Mouse (Mus musculus): ENCODE results near the gene Mei4.

Mei4 gene

DNA sequence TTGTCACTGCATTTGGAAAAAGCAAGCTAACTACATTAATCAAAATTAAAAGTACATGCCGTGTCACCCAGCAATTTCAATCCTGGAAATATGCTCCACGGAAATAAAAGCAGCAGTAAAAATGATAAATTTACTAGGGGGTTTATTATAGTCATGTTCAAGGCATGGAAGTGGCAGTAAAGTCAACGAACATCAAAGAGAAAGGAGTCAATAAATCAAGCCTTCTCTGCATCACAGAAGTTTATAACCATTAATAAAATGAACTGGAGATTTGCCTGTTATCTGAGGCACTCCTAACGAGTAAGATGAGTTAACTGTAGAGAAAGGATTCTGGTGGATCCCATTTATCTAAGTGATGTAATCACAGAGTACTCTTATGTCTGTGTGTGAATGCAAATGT is 298.9 kb downstream of the Mei4 start:
- DNase-seq: no peak

DNA sequence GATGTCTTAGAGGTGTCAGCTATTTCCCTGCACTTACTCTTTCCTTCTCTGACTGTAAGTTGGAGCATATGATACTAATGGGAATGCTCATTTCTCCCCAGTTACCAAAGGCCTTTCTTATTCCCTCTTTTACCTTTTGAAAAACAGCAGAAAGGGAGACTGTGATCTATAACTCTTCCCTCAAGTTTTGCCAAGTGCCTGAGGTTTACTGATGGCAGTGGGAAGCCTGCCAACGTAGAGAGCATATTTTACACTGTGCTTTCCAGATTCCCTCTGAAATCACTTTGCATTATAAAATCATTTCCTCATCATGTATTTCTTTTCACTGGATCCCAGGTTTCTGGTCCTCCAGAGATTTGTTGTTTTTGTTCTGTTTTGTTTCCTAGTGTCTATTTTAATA is 354.5 kb downstream of the Mei4 start:
- no peak for DNase-seq

DNA sequence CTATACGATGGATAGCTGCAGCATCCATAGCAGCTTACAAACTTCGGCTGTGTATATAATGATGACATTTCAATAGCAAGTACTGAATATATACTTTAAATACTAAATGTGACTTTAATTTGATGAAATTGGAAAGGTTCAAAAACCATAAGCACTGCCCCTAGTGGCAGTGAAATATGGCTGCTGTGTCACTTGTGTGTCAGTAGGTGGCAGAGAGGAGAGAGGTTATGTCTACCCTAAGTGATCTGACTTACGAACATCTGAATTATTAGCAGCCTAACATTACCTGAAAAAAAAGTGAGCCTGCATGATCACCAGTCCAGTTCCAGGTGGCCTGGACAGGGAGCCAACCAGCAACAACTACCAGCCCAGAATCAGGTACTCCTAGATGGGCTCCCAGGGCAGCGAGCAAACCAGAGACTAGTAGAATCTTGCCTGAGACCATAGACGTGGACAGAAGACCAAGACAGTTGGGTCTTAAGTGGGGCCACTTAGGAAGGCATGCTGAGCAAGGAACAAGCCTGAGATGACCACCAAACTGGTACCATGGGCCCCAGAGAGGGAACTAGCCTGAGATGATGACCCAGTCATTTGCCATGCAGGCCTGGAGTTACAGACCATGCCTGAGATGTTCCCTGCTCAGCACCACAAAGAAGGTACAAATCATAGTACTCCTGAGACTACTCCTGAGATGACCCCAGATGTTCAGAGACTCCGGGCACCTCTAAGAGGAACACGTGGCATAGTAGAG is 384.4 kb downstream of the Mei4 start:
- DNase-seq: no peak

Data from B cell, adult 2 months (primary cell).